Mouse (Mus musculus): Measurements from ENCODE around the gene Rufy4.

Rufy4 gene

GRCm38 (mm10) chr1:74124991-74125552 lies at the start of gene Rufy4:
TSS of gene Rufy4 (plus strand) at chr1:74125541.
- peak; percentile 65 for DNase-seq (ENCODE audit: low spot score)

- no peak for DNase-seq (ENCODE audit: low spot score)
These were observed 49.1 kb upstream of the Rufy4 start for GRCm38 (mm10) chr1:74076230-74076629.

DNA sequence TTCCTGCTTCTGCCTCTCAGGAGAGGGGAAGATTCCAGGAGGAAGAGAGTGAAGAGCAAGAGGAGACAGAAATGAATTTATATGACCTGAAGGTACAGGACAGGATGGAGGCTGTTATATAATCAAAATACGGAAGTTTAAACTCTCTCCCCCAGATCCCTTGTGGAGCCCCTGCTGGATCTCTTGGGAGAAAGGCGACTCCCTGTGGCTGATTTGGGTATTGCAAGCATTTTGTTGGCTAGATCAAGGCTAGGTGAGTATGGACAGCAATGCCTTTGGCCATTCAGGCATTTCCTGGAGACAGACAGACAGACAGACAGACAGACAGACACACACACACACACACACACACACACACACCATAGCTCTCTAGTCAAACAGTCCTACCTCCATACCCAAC lies 48.0 kb upstream of the Rufy4 start:
- peak; percentile 77 for DNase-seq (ENCODE audit: low spot score)

GRCm38 (mm10) chr1:74081573-74081989 lies 43.8 kb upstream of the Rufy4 start:
- peak; percentile 59 for DNase-seq (ENCODE audit: low spot score)

DNA sequence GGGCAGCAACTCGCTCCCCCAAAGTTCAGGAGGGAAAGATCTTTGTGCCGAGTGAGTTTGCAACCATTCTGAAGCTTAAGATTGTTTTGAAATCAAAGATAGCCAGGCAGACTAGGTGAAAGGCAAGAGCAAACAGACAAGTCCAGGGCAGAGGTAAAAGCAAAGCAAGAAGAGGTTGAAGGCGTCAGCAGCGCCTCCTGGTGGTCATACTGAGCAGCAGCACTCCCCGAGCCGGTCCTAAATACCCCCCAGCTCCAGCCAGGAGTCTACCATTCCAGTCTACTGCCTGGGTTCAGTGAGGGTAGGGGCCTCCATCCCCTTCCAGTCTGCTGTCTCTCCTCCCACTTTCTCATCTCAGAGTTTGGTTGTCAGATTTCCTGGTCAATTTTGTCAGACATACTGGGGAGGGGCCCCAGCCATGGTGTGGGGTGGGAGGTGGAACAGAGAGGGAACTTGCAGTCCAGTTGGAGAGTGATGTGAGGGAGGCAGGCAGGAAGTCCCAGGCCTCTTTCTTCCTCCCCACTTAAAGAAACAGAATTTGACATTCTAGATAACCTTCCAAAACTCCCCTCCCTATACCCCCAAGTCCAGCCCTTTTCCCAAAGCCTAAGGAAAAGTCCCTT lies 42.4 kb upstream of the Rufy4 start:
- peak; percentile 70 for DNase-seq (ENCODE audit: low spot score)

GRCm38 (mm10) chr1:74084065-74084705 lies 41.2 kb upstream of the Rufy4 start:
- DNase-seq (ENCODE audit: low spot score), result peak; percentile 59

GRCm38 (mm10) chr1:74084752-74085151 lies 40.6 kb upstream of the Rufy4 start:
- DNase-seq (ENCODE audit: low spot score), result no peak

GRCm38 (mm10) chr1:74085566-74085965 lies 39.8 kb upstream of the Rufy4 start:
- no peak for DNase-seq (ENCODE audit: low spot score)

DNA sequence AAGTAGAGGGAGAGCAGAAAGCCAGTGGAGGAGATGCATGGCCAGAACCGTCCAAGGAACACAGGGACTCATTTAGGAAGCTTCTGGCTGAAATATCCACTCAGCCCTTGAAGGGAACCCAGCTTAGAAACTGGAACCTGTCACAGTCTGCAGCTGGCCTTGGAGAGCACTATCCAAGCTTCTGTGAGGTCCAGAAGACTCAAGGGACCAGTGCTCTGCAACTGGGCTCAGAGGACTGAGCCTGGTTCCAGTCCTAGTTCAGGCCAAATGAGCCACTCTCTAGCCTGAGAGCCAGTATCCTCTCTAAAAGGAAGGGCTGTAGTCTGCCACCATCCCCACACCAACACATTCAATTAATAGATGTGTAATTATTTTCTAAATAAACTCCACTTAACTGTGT lies 36.8 kb upstream of the Rufy4 start:
- no peak for DNase-seq (ENCODE audit: low spot score)

DNA sequence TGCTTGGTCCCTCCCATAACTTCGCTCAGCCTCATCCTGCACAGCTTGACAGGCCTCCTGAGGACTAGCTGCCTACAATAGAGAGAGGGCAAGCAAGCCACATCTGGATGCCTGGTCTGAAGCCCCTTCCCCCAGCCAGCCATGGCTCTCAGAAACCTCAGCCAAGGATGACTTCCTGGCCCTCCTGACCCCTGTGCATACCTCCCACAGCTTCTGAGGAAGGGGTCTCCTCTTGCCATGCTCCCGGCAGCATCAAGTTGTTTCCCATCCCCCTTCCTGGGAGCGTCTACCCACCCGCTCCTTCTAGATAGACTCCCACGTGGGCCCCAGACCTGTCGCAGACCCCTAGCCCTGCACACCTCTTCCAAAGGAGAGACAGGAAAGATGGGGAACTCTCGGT lies 35.0 kb upstream of the Rufy4 start:
- DNase-seq (ENCODE audit: low spot score), result no peak

DNA sequence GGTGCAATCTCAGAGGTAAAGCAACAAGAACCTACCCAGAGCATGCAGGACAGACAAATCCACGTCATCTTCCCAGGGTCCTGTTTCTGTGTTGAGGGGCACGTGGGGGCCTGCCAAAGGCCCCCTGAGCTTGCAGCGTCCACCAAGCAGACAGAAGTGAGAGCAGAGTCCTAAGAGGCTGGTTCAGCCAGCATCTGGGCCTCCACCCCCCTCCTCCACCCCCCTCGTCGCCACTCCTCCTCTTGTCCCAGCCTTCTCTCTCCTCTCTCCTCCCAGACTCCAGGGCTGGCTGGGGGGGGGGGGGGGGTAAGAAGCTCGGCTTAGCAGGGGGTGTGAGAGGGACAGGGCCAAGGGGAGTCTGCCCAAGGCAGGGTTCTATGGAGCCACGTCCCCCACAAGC lies 34.2 kb upstream of the Rufy4 start:
- DNase-seq (ENCODE audit: low spot score), result peak; percentile 49

GRCm38 (mm10) chr1:74091611-74092224 lies 33.6 kb upstream of the Rufy4 start:
- peak; percentile 39 for DNase-seq (ENCODE audit: low spot score)

GRCm38 (mm10) chr1:74092242-74092641 lies 33.1 kb upstream of the Rufy4 start:
- peak; percentile 65 for DNase-seq (ENCODE audit: low spot score)

DNA sequence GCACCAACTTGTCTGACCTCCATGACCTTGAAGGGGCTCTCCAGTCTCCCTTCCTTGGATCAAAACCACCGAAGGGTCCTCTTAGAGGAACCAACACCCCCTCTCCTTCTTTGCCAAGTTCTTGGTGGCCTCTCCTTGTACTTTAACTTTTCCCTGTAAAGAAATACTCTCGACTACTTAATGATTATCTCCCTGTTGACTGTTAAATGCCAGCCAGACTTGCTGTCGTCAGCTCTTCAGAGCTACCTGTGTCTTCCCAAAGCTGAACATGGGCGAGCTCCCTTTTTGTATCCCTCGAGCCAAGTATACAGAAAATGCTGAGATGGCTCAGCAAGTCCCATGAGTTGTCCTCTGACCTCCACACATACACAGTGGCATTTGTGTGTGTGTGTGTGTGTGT lies 31.9 kb upstream of the Rufy4 start:
- DNase-seq (ENCODE audit: low spot score), result no peak

DNA sequence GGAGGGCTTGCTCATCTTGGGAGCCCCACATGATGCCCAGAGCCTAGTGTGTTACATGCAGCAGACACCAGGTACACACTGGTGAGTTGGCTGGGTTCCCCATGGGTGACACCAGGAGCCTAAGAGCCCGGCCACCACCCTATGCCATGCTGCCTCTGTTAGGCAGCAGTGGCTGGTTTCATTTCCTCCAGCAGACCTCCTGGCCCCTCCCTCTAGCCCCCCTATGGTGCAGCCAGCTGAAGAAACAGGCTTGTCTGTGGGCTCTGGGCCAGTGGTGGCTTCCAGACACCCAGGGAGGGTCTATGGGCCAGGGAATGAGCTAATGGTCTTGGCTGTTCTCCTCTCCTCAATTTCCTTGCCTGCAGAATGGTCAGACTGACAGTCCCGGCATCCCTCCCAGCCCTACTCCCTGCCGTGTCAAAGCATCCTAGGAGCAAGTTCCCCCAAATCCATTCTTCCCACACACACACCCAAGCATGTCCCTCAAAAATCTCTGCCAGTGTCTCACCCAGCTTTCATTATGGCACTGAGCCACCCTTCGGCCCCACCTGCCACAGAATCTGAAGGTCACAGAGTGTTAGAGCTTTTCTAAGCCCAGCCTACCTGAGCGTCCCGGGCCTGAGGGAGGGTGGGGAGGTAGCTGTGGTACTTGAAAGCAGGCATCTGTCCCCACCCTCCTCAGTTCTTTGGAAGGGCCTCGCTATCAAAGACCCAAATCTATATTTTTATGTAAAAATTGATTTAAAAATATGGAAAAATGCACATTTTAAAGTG lies 30.7 kb upstream of the Rufy4 start:
- no peak for DNase-seq (ENCODE audit: low spot score)

DNA sequence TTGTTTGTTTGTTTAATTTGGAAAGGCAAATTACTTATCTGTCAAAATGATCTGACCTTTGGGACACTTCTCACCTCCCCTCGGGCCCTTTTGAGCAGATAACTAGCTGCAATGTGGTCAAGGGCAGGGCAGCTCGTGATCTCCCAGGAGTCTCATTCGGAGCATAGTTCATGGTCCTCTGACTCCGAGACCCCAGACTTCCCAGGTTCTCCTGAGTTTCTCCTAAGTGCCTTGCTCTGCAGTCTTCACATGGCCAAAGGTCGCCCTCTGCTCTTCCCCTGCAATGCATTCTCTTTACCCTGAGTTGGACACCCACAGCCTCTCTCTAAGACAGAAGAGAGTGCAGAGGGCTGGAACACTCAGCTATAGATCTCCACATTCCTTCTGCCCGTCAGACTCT lies 30.0 kb upstream of the Rufy4 start:
- no peak for DNase-seq (ENCODE audit: low spot score)

- no peak for DNase-seq (ENCODE audit: low spot score)
These were observed 29.6 kb upstream of the Rufy4 start for GRCm38 (mm10) chr1:74095728-74096127.

DNA sequence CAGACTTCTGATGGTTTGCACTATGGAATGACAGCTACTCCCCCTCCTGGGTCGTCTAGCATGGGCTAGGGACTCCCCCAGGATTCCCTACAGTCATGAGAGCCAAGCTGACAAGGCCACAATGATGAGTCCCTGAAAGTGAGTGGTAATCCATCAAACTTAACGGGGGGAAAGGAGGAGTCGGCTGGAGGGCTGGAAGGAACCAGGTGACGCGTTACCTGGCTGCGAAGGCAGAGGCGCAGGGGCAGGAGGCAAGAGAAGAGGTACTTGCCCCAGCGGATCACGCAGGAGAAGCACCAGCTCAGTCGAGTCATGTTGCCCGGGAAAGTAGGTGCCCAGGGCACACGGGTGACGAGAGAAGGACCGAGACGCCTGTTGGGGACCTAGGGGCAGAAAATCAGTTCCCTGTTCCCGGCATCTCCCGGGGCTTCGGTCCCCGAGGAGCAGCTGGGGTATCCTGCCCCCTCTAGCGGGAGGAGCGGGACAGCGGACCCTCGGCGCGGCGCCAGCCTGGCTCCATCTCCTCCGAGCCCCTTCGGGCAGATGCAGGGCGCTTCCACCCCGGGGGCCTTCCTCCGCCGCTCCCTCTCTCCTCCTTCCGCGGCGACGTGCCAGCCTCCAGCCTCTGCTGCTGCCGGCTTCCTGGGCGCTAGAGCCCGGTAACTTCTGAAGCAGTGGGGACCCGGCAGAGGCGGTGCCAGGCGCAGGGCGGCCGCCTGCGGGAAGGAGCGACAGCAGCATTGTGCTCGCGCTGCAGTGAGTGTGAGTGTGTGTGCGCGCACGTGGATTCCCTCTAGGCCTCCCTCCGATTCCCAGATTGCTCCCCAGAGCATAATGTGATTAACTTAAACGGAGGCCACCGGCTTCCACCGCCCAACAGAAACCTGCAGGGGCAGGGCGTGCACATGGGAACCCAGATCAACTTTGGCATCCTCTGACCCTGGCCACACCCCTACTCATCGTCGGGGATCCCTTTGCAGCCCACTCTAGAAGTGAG lies 27.0 kb upstream of the Rufy4 start:
- DNase-seq (ENCODE audit: low spot score), result peak; percentile 70

DNA sequence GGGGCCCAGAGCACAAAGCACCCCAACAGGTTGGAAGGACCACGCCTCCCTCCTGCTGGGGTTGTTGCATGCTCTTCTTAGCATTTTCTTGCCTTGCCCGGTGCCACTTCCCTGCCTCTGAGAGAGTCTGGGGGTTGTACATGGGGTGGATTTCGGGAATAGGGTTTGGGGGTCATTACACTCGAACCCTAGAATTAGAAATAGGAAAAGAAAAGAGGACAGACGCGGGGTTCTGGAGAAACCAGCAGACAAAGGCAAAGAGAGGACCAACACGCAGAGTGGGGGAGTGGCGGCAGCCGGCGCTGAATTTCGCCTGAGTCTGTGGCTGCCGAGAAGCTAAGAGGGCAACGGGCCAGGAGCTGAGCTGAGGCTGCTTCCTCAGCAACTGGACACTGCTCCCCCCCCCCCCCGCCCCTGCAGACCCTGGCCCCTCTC lies 26.3 kb upstream of the Rufy4 start:
- peak; percentile 60 for DNase-seq (ENCODE audit: low spot score)

DNA sequence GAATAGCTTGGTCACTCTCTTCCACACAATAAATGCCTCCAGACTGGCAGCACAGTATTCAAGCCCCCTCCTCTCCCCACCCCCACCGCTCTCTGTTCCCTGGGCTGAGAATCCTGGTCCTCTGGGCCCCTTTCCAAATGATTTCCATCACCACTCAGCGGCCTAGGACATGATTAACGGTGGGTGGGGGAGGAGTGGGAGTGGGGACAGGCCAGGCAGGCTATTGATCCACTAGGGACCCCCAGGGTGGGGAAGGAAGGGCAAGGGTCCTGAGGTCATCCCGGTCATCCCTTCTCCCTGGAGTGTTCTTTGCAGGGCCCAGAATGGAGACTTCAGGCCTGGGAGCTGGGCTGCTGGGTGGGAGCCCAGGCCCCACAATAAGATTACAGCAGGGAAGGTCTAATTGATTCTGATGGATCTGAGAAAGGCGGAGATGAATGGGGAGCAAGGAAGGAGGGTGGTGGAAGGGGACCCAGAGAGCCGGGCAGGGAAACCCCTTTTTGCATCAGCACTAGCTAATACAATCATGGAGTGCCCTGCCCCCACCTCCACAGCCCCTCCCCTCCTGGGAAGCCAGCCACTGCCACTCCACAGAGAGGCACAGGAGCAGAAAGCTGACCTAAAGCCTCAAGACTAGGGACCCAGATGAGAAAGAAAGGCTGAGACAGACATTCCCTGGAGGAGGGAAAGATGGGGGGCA lies 21.5 kb upstream of the Rufy4 start:
- peak; percentile 38 for DNase-seq (ENCODE audit: low spot score)
